Mouse (Mus musculus): ENCODE measurements at regions not wholly inside any gene's neighbourhood (a gene's known extent, or its start where the extent isn't known, plus 50 kb on each side); places are given as distances from the start of the nearest gene placed in this dataset.

DNA sequence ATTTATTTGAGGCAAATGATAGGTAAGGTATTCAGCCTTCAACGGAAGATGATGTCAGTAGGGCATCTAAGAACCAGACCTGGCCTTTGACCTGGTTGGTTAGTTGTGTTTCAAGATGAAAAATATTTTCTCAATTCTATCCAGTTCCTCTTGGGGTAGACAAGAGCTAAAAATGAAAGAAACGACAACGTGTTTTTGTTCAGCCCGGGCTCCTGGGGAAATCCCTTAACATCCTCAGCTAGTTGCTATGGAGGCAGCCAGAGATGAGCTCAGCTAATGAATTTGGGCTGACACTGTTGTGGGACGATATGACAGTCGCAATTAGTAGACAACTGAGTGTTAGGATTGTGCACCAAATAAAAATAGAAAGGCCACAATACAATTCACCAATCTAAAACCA lies 80.6 kb upstream of the Bmp2k start:
- Histone ChIP-seq H3K4me3 (replicated peaks) (no peak overlapping the region), H3K27me3 (no peaks in the 10 kb centered on the region), H3K9me3 (replicated peaks) (no peaks in the 10 kb centered on the region), H3K27ac (replicated peaks) (peak overlapping the region; percentile 97), H3K36me3 (replicated peaks) (no peaks in the 10 kb centered on the region), H3K4me2 (no peak overlapping the region), H3K9ac (no peak overlapping the region), H3K4me1 (replicated peaks) (peaks cover 96% of the 10 kb centered on the region)
- no peak for ATAC-seq (ENCODE audit: insufficient read depth)
- 56% methylated on average over 6 of the region's 6 CpGs for WGBS (ENCODE audit: insufficient replicate concordance)

- H3K27ac ChIP-seq (replicated peaks), result peak overlapping the region; percentile 97
- H3K27me3 ChIP-seq, result no peaks in the 10 kb centered on the region
- WGBS (ENCODE audit: insufficient replicate concordance), result 43% methylated on average over 10 of the region's 10 CpGs
- no peaks in the 10 kb centered on the region for H3K36me3 ChIP-seq (replicated peaks)
- H3K9ac ChIP-seq, result 0 out of 2 replicates have a peak overlapping the region, but pooled peaks have one; percentile 6
- H3K4me2 ChIP-seq, result peak overlapping the region; percentile 27
- H3K4me3 ChIP-seq (replicated peaks), result no peak overlapping the region; the same call in 1 of the 2 replicates
- peaks cover 96% of the 10 kb centered on the region for H3K4me1 ChIP-seq (replicated peaks)
- ATAC-seq (ENCODE audit: insufficient read depth), result no peak
- no peaks in the 10 kb centered on the region for H3K9me3 ChIP-seq (replicated peaks)
Observed at GRCm38 (mm10) chr5:96917596-96918258, 79.8 kb upstream of the Bmp2k start.

DNA sequence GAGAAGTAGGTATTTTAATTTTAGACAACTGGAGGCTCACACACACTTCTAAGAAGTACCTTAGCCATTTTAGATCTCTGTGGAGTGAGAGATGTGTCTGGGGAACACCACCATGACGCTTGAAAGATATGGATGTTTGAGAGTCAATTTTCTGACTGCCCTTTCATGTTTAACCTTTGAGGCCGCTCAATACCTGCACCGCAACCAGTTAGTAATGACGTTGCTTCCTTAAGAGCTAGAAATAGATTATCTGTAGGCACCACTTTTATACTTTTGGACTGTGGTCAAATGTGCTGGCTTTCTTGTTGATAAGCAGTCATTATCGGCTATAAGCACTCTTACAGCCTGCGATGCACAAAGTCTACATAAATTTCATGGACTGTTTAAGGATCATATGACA lies 78.3 kb upstream of the Bmp2k start:
- WGBS (ENCODE audit: insufficient replicate concordance), result 10% methylated on average over 6 of the region's 6 CpGs
- Histone ChIP-seq H3K9ac (peak overlapping the region; percentile 63), H3K4me1 (replicated peaks) (peaks cover 96% of the 10 kb centered on the region)

GRCm38 (mm10) chr5:96921037-96921436 lies 76.5 kb upstream of the Bmp2k start:
- Histone ChIP-seq H3K4me3 (replicated peaks) (peak overlapping the region; percentile 29), H3K27me3 (no peaks in the 10 kb centered on the region), H3K27ac (replicated peaks) (peak overlapping the region; percentile 97), H3K36me3 (replicated peaks) (no peaks in the 10 kb centered on the region), H3K9ac (peak overlapping the region; percentile 44), H3K4me1 (replicated peaks) (peaks cover 93% of the 10 kb centered on the region), H3K4me2 (peak overlapping the region; percentile 61), H3K9me3 (replicated peaks) (no peaks in the 10 kb centered on the region)
- ATAC-seq (ENCODE audit: insufficient read depth), result peak; percentile 91
- WGBS (ENCODE audit: insufficient replicate concordance), result 8% methylated on average over 6 of the region's 6 CpGs

More for the DNA sequence above, 78.3 kb upstream of the Bmp2k start:
- no peaks in the 10 kb centered on the region for H3K9me3 ChIP-seq (replicated peaks)
- H3K27ac ChIP-seq (replicated peaks), result peak overlapping the region; percentile 97
- peak overlapping the region; percentile 61 for H3K4me2 ChIP-seq
- H3K4me3 ChIP-seq (replicated peaks), result no peak overlapping the region
- peak; percentile 79 for ATAC-seq (ENCODE audit: insufficient read depth)
- H3K36me3 ChIP-seq (replicated peaks), result no peaks in the 10 kb centered on the region
- H3K27me3 ChIP-seq, result no peaks in the 10 kb centered on the region

- H3K9me3 ChIP-seq (replicated peaks), result no peaks in the 10 kb centered on the region
- H3K27ac ChIP-seq (replicated peaks), result peak overlapping the region; percentile 97
- H3K4me2 ChIP-seq, result peak overlapping the region; percentile 61
- no peak overlapping the region for H3K4me3 ChIP-seq (replicated peaks)
- H3K27me3 ChIP-seq, result no peaks in the 10 kb centered on the region
- no peaks in the 10 kb centered on the region for H3K36me3 ChIP-seq (replicated peaks)
- peak overlapping the region; percentile 41 for H3K9ac ChIP-seq
- 17% methylated on average over 6 of the region's 6 CpGs for WGBS (ENCODE audit: insufficient replicate concordance)
- ATAC-seq (ENCODE audit: insufficient read depth), result no peak
- H3K4me1 ChIP-seq (replicated peaks), result peaks cover 90% of the 10 kb centered on the region
Observed at GRCm38 (mm10) chr5:96921511-96921910, 76.0 kb upstream of the Bmp2k start.

DNA sequence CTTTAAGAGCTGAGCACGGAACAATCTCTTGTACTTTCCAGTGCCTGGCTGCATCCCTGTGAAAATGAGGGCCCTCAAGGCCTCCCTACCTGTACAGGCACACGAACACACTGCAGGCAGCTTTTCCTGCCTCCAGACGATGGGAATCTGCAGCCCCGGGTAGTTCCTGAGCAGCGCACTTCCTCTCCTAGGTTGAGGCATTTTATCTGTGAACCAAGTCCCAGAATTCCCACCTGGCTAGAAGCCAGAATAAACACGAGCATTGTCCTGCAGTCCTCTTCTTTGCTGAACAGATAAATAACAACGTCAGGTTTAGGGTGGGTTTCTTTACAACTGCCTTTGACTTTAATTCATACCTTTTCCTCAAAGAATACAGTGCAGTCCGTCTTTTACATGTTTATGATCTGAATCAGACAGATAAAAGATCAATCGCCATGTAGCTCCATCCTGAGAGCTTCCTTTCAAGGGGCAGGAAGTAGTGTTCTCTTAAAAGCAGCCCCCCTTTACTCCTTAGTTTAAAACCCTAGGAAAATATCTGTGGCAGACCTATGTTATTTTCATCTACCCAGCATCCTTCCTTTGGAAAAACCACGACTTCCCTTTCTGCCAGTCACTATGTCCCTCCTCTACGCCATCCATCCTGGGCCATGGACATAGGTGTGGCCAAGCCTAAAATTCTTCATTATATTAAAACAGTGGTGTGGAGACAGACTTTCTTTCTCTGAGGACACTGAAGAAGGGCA lies 75.3 kb upstream of the Bmp2k start:
- peak overlapping the region; percentile 61 for H3K4me2 ChIP-seq
- 19% methylated on average over 11 of the region's 11 CpGs for WGBS (ENCODE audit: insufficient replicate concordance)
- H3K4me3 ChIP-seq (replicated peaks), result no peak overlapping the region
- H3K36me3 ChIP-seq (replicated peaks), result no peaks in the 10 kb centered on the region
- peak overlapping the region; percentile 41 for H3K9ac ChIP-seq
- ATAC-seq (ENCODE audit: insufficient read depth), result no peak
- peaks cover 84% of the 10 kb centered on the region for H3K4me1 ChIP-seq (replicated peaks)
- H3K9me3 ChIP-seq (replicated peaks), result no peaks in the 10 kb centered on the region
- peak overlapping the region; percentile 97 for H3K27ac ChIP-seq (replicated peaks)
- H3K27me3 ChIP-seq, result no peaks in the 10 kb centered on the region

DNA sequence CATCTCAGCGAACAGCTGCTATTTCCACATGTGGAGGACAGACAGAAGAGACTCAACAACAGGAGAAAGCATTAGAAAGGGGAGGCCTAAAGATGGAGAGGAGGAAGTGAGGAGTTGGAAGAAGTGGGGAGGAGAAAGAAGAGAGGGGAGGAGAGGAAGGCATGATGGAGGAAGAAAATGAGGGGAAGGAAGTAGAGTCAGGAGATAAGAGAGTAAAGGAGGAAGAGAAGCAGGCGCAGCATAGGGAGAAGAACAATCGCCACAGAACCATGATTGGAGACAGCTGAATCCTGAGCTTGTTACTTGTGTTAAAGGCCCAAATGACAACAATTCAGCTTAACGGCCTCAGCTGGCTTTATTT lies 74.8 kb upstream of the Bmp2k start:
- H3K27ac ChIP-seq (replicated peaks), result peak overlapping the region; percentile 97
- H3K4me1 ChIP-seq (replicated peaks), result peaks cover 78% of the 10 kb centered on the region
- H3K9ac ChIP-seq, result peak overlapping the region; percentile 41; the same call in 1 of the 2 replicates
- H3K4me3 ChIP-seq (replicated peaks), result no peak overlapping the region
- H3K9me3 ChIP-seq (replicated peaks), result no peaks in the 10 kb centered on the region
- 35% methylated on average over 4 of the region's 4 CpGs for WGBS (ENCODE audit: insufficient replicate concordance)
- H3K27me3 ChIP-seq, result no peaks in the 10 kb centered on the region
- no peaks in the 10 kb centered on the region for H3K36me3 ChIP-seq (replicated peaks)
- no peak for ATAC-seq (ENCODE audit: insufficient read depth)
- 0 out of 2 replicates have a peak overlapping the region, but pooled peaks have one; percentile 13 for H3K4me2 ChIP-seq

- ATAC-seq (ENCODE audit: insufficient read depth), result no peak
- H3K27me3 ChIP-seq, result no peaks in the 10 kb centered on the region
- H3K4me1 ChIP-seq (replicated peaks), result peaks cover 70% of the 10 kb centered on the region
- no peaks in the 10 kb centered on the region for H3K9me3 ChIP-seq (replicated peaks)
- H3K4me2 ChIP-seq, result no peak overlapping the region
- H3K27ac ChIP-seq (replicated peaks), result peak overlapping the region; percentile 97
- H3K9ac ChIP-seq, result peak overlapping the region; percentile 41; the same call in 1 of the 2 replicates
- H3K36me3 ChIP-seq (replicated peaks), result no peaks in the 10 kb centered on the region
- WGBS (ENCODE audit: insufficient replicate concordance), result 74% methylated on average over 1 of the region's 1 CpGs
- no peak overlapping the region for H3K4me3 ChIP-seq (replicated peaks)
Observed at GRCm38 (mm10) chr5:96923526-96923925, 74.0 kb upstream of the Bmp2k start.

- Histone ChIP-seq H3K36me3 (replicated peaks) (no peaks in the 10 kb centered on the region), H3K4me2 (no peak overlapping the region), H3K27ac (replicated peaks) (peak overlapping the region; percentile 97), H3K4me3 (replicated peaks) (no peak overlapping the region), H3K9ac (no peak overlapping the region), H3K4me1 (replicated peaks) (peaks cover 60% of the 10 kb centered on the region), H3K27me3 (no peaks in the 10 kb centered on the region), H3K9me3 (replicated peaks) (no peaks in the 10 kb centered on the region)
- ATAC-seq (ENCODE audit: insufficient read depth), result no peak
- 42% methylated on average over 7 of the region's 7 CpGs for WGBS (ENCODE audit: insufficient replicate concordance)
Observed at GRCm38 (mm10) chr5:96924736-96925429, 72.6 kb upstream of the Bmp2k start.

GRCm38 (mm10) chr5:96925943-96926342 lies 71.5 kb upstream of the Bmp2k start:
- Histone ChIP-seq H3K27me3 (no peaks in the 10 kb centered on the region), H3K27ac (replicated peaks) (peak overlapping the region; percentile 46; the same call in 1 of the 2 replicates), H3K9ac (no peak overlapping the region), H3K4me2 (no peak overlapping the region), H3K4me3 (replicated peaks) (no peak overlapping the region), H3K9me3 (replicated peaks) (no peaks in the 10 kb centered on the region), H3K36me3 (replicated peaks) (no peaks in the 10 kb centered on the region), H3K4me1 (replicated peaks) (peaks cover 51% of the 10 kb centered on the region)
- 76% methylated on average over 2 of the region's 2 CpGs for WGBS (ENCODE audit: insufficient replicate concordance)
- no peak for ATAC-seq (ENCODE audit: insufficient read depth)

DNA sequence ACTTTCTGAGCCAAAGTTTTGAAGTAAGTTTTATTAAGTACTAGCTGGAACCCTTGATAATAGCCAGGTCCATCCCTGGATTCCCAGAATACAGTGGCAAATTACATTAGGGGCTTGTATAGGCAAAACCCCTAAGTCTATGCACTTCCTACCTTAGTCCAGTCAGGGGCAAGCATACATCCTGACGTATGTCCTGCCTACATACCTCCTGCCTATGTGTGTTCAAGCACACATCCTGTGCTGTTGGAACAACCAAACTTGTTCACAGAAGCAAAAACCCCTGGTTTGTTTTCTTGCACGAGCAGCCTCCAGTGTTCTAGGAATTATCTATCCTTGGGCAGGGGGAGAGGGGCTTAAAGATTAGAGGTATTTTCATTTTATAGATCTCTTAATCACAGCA lies 66.4 kb upstream of the Bmp2k start:
- Histone ChIP-seq H3K27ac (replicated peaks) (no peak overlapping the region), H3K4me3 (replicated peaks) (no peak overlapping the region), H3K9me3 (replicated peaks) (no peaks in the 10 kb centered on the region), H3K4me1 (replicated peaks) (peaks cover 22% of the 10 kb centered on the region), H3K9ac (no peak overlapping the region), H3K4me2 (no peak overlapping the region), H3K27me3 (no peaks in the 10 kb centered on the region), H3K36me3 (replicated peaks) (no peaks in the 10 kb centered on the region)
- ATAC-seq (ENCODE audit: insufficient read depth), result no peak
- 44% methylated on average over 2 of the region's 2 CpGs for WGBS (ENCODE audit: insufficient replicate concordance)

All from liver, embryonic 15.5 days (tissue).